Mouse (Mus musculus): ENCODE data around the gene Mest. TPM values are rescaled to one million over a fixed set of nuclear protein-coding genes. Genes with fewer than 3 reads are reported as not detected.

The Mest gene
- total and polyA plus RNA-seq, 3 experiments, result 0.12 to 0.31 TPM; not detected in 1

DNA sequence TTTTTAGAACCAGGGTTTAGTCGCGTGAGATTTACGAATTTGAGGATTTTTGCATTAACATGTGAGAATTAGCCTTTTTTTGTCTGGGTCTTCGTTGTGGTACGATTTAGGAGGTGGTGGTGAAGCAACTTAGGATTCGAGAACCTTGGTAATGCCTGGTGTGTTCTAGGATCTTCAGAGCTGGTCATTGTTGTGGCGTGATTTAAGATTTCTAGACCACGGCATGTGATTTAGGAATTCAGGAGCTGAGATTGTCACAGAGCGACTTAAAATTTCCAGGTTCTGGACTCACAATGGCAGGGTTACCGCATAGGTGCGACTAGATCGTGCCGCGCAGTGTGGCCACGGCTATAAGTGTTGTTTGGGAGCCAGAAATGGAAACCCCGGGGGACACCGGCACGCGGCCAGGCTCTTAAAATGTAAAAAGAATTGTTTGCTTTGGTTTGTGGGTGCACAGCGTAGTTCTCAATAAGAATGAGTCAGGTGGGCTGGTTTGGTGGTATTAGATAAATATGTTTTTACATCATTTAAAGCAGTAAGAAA, 15.2 kb downstream of the Mest start:
- Histone ChIP-seq H3K9ac (ENCODE audit: control insufficient read depth, low read depth, low read length, poor library complexity, severe bottlenecking) (no peak overlapping the region), H3K4me1 (ENCODE audit: control insufficient read depth in 1 of 2, insufficient read depth in 2 of 2, low read length in 2 of 2) (no peaks in the 10 kb centered on the region; a peak in 1 of 4 replicates), H3K79me2 (ENCODE audit: control insufficient read depth, insufficient read depth, low read length, poor library complexity) (no peaks in the 10 kb centered on the region), H3K27ac (ENCODE audit: control insufficient read depth, low read depth, low read length) (no peak overlapping the region), H3K4me3 (ENCODE audit: control insufficient read depth in 1 of 2, insufficient read depth in 1 of 2, low read depth in 2 of 2, low read length in 2 of 2) (no peak overlapping the region), H3K36me3 (ENCODE audit: control insufficient read depth in 1 of 2, insufficient read depth in 2 of 2, low read length in 2 of 2) (peaks cover 0 to 2% of the 10 kb centered on the region in 2 experiments; a peak in 1 of 4 replicates), H3K9me3 (replicated peaks; ENCODE audit: insufficient read depth, low read length) (no peaks in the 10 kb centered on the region), H3K27me3 (ENCODE audit: control insufficient read depth in 1 of 2, insufficient read depth in 2 of 2, low read length in 2 of 2) (no peaks in the 10 kb centered on the region)
- TF ChIP-seq BHLHE40 (IDR thresholded peaks at IDR 0.05; ENCODE audit: borderline replicate concordance, low read depth, low read length), result no peak
- no peak for DNase-seq (ENCODE audit: low read depth, low spot score)

GRCm38 (mm10) chr6:30739177-30739747, 15.9 kb downstream of the Mest start:
- Histone ChIP-seq H3K4me1 (ENCODE audit: control insufficient read depth in 1 of 2, insufficient read depth in 2 of 2, low read length in 2 of 2) (no peaks in the 10 kb centered on the region; a peak in 1 of 4 replicates), H3K79me2 (ENCODE audit: control insufficient read depth, insufficient read depth, low read length, poor library complexity) (no peaks in the 10 kb centered on the region), H3K9me3 (replicated peaks; ENCODE audit: insufficient read depth, low read length) (no peaks in the 10 kb centered on the region), H3K9ac (ENCODE audit: control insufficient read depth, low read depth, low read length, poor library complexity, severe bottlenecking) (no peak overlapping the region), H3K27me3 (ENCODE audit: control insufficient read depth in 1 of 2, insufficient read depth in 2 of 2, low read length in 2 of 2) (no peaks in the 10 kb centered on the region), H3K4me3 (ENCODE audit: control insufficient read depth in 1 of 2, insufficient read depth in 1 of 2, low read depth in 2 of 2, low read length in 2 of 2) (no peak overlapping the region), H3K36me3 (ENCODE audit: control insufficient read depth in 1 of 2, insufficient read depth in 2 of 2, low read length in 2 of 2) (peaks cover 0 to 2% of the 10 kb centered on the region in 2 experiments; a peak in 1 of 4 replicates), H3K27ac (ENCODE audit: control insufficient read depth, low read depth, low read length) (no peak overlapping the region)
- TF ChIP-seq MAFK (IDR thresholded peaks at IDR 0.05; ENCODE audit: borderline replicate concordance, low read depth, low read length) (no peak), USF2 (IDR thresholded peaks at IDR 0.05; ENCODE audit: borderline replicate concordance in 1 of 2, insufficient read depth in 1 of 2, low read depth in 1 of 2, low read length in 2 of 2) (no peak), SMC3 (IDR thresholded peaks at IDR 0.05; ENCODE audit: low read depth, low read length) (no peak), SIN3A (IDR thresholded peaks at IDR 0.05; ENCODE audit: low read length) (no peak), MAZ (IDR thresholded peaks at IDR 0.05; ENCODE audit: low read depth, low read length) (no peak), GATA1 (IDR thresholded peaks at IDR 0.05; ENCODE audit: low read depth, low read length) (no peak), TAL1 (IDR thresholded peaks at IDR 0.05; ENCODE audit: low read length) (no peak), ZKSCAN1 (IDR thresholded peaks at IDR 0.05; ENCODE audit: low read depth, low read length) (no peak), MAX (IDR thresholded peaks at IDR 0.05; ENCODE audit: low read length) (no peak), E2F4 (IDR thresholded peaks at IDR 0.05; ENCODE audit: borderline replicate concordance, low read depth, low read length) (no peak)
- peak; percentile 44 for DNase-seq (ENCODE audit: low read depth, low spot score)

DNA sequence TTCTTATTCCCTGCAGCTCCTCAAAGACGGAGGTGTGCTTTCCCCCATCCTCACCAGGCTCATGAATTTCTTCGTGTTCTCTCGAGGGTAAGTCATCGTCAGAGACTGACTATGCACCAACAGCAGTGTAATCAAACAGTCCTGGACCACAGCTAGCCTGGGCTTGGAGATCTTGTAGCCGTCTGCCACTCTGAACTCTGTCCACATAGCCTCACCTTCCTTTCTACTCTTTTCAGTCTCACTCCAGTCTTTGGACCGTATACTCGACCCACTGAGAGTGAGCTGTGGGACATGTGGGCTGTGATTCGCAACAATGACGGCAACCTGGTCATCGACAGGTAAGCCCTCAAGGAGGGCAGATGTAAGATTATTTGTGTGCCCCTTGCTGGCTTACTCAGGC, 21.5 kb downstream of the Mest start:
- no peaks in the 10 kb centered on the region; a peak in 1 of 4 replicates for H3K36me3 ChIP-seq (ENCODE audit: control insufficient read depth in 1 of 2, insufficient read depth in 2 of 2, low read length in 2 of 2)
- no peak overlapping the region for H3K27ac ChIP-seq (ENCODE audit: control insufficient read depth, low read depth, low read length)
- DNase-seq (ENCODE audit: low read depth, low spot score), result no peak
- no peaks in the 10 kb centered on the region for H3K27me3 ChIP-seq (ENCODE audit: control insufficient read depth in 1 of 2, insufficient read depth in 2 of 2, low read length in 2 of 2)
- no peak overlapping the region for H3K9ac ChIP-seq (ENCODE audit: control insufficient read depth, low read depth, low read length, poor library complexity, severe bottlenecking)
- H3K4me3 ChIP-seq (ENCODE audit: control insufficient read depth in 1 of 2, insufficient read depth in 1 of 2, low read depth in 2 of 2, low read length in 2 of 2), result no peak overlapping the region
- TF ChIP-seq USF1 (IDR thresholded peaks at IDR 0.05; ENCODE audit: low read depth, low read length) (no peak), ZNF384 (IDR thresholded peaks at IDR 0.05; ENCODE audit: low read depth, low read length) (no peak), SMC3 (IDR thresholded peaks at IDR 0.05; ENCODE audit: low read depth, low read length) (no peak), BHLHE40 (IDR thresholded peaks at IDR 0.05; ENCODE audit: borderline replicate concordance, low read depth, low read length) (no peak), SIN3A (IDR thresholded peaks at IDR 0.05; ENCODE audit: low read length) (no peak), USF2 (IDR thresholded peaks at IDR 0.05; ENCODE audit: borderline replicate concordance in 1 of 2, insufficient read depth in 1 of 2, low read depth in 1 of 2, low read length in 2 of 2) (no peak), MAFK (IDR thresholded peaks at IDR 0.05; ENCODE audit: borderline replicate concordance, low read depth, low read length) (no peak), GABPA (IDR thresholded peaks at IDR 0.05; ENCODE audit: low read depth, low read length) (no peak), NELFE (IDR thresholded peaks at IDR 0.05; ENCODE audit: low read depth, low read length) (no peak), UBTF (IDR thresholded peaks at IDR 0.05; ENCODE audit: borderline replicate concordance, insufficient read depth, low read depth, low read length) (no peak), MEF2A (IDR thresholded peaks at IDR 0.05; ENCODE audit: extremely low read depth, insufficient replicate concordance, low read depth, low read length, poor library complexity, severe bottlenecking) (no peak), NRF1 (IDR thresholded peaks at IDR 0.05; ENCODE audit: insufficient read depth, low read depth, low read length, poor library complexity, severe bottlenecking) (no peak)
- no peaks in the 10 kb centered on the region; a peak in 1 of 4 replicates for H3K4me1 ChIP-seq (ENCODE audit: control insufficient read depth in 1 of 2, insufficient read depth in 2 of 2, low read length in 2 of 2)
- no peaks in the 10 kb centered on the region for H3K9me3 ChIP-seq (replicated peaks; ENCODE audit: insufficient read depth, low read length)
- no peaks in the 10 kb centered on the region for H3K79me2 ChIP-seq (ENCODE audit: control insufficient read depth, insufficient read depth, low read length, poor library complexity)
